Mouse (Mus musculus): ENCODE results near the gene Sept9. TPM values are rescaled to one million over a fixed set of nuclear protein-coding genes. Genes with fewer than 3 reads are reported as not detected.
"Not testable (repeated sequence)": the region's sequence is repeated elsewhere in the genome, so short reads cannot be mapped to it uniquely, and the experiment has no call there.

Sept9 gene
- polyA plus RNA-seq, 1 experiment from 2014 or later, result 50.6 TPM

- Histone ChIP-seq H3K9me3 (replicated peaks) (no peaks in the 10 kb centered on the region), H3K4me2 (no peak overlapping the region; the same call in 1 of the 2 replicates), H3K4me3 (no peak overlapping the region), H3K27me3 (no peaks in the 10 kb centered on the region), H3K9ac (no peak overlapping the region), H3K36me3 (no peaks in the 10 kb centered on the region), H3K4me1 (replicated peaks) (peaks cover 85% of the 10 kb centered on the region), H3K27ac (peak overlapping the region; percentile 77)
- ATAC-seq (replicated peaks; ENCODE audit: insufficient number of reproducible peaks, insufficient read depth, low FRiP score, low read depth), result 0 out of 2 replicates have a peak, but pooled peaks have one; percentile 8
- WGBS, result 46% methylated on average over 12 of the region's 12 CpGs
Measured at GRCm38 (mm10) chr11:117318731-117319542, 119.5 kb downstream of the Sept9 start.

- Histone ChIP-seq H3K36me3 (no peaks in the 10 kb centered on the region), H3K4me1 (replicated peaks) (peaks cover 85% of the 10 kb centered on the region), H3K4me2 (peak overlapping the region; percentile 41), H3K27me3 (no peaks in the 10 kb centered on the region), H3K9ac (no peak overlapping the region; the same call in 1 of the 2 replicates), H3K4me3 (no peak overlapping the region), H3K27ac (peak overlapping the region; percentile 77), H3K9me3 (replicated peaks) (no peaks in the 10 kb centered on the region)
- WGBS, result 19% methylated on average over 15 of the region's 15 CpGs
- ATAC-seq (replicated peaks; ENCODE audit: insufficient number of reproducible peaks, insufficient read depth, low FRiP score, low read depth), result peak; percentile 77
Measured at GRCm38 (mm10) chr11:117319543-117320335, 120.3 kb downstream of the Sept9 start.

GRCm38 (mm10) chr11:117320482-117320881, 121.0 kb downstream of the Sept9 start:
- Histone ChIP-seq H3K9me3 (replicated peaks) (no peaks in the 10 kb centered on the region), H3K27me3 (no peaks in the 10 kb centered on the region), H3K9ac (no peak overlapping the region; the same call in 1 of the 2 replicates), H3K4me3 (no peak overlapping the region), H3K36me3 (no peaks in the 10 kb centered on the region), H3K27ac (peak overlapping the region; percentile 77), H3K4me2 (peak overlapping the region; percentile 41), H3K4me1 (replicated peaks) (peaks cover 83% of the 10 kb centered on the region)
- ATAC-seq (replicated peaks; ENCODE audit: insufficient number of reproducible peaks, insufficient read depth, low FRiP score, low read depth), result no peak
- 64% methylated on average over 3 of the region's 3 CpGs for WGBS

GRCm38 (mm10) chr11:117321311-117321971, 122.0 kb downstream of the Sept9 start:
- ATAC-seq (replicated peaks; ENCODE audit: insufficient number of reproducible peaks, insufficient read depth, low FRiP score, low read depth), result no peak
- WGBS, result 74% methylated on average over 9 of the region's 9 CpGs
- no peaks in the 10 kb centered on the region for H3K36me3 ChIP-seq
- H3K9me3 ChIP-seq (replicated peaks), result no peaks in the 10 kb centered on the region
- H3K27me3 ChIP-seq, result no peaks in the 10 kb centered on the region
- no peak overlapping the region for H3K4me2 ChIP-seq
- H3K9ac ChIP-seq, result no peak overlapping the region
- H3K4me1 ChIP-seq (replicated peaks), result peaks cover 86% of the 10 kb centered on the region
- no peak overlapping the region for H3K4me3 ChIP-seq
- no peak overlapping the region for H3K27ac ChIP-seq

GRCm38 (mm10) chr11:117322311-117322710, 122.8 kb downstream of the Sept9 start:
- no peak overlapping the region for H3K9ac ChIP-seq
- H3K4me3 ChIP-seq, result no peak overlapping the region
- no peaks in the 10 kb centered on the region for H3K27me3 ChIP-seq
- H3K9me3 ChIP-seq (replicated peaks), result no peaks in the 10 kb centered on the region
- ATAC-seq (replicated peaks; ENCODE audit: insufficient number of reproducible peaks, insufficient read depth, low FRiP score, low read depth), result no peak
- no peak overlapping the region for H3K27ac ChIP-seq
- H3K4me2 ChIP-seq, result no peak overlapping the region
- peaks cover 86% of the 10 kb centered on the region for H3K4me1 ChIP-seq (replicated peaks)
- no peaks in the 10 kb centered on the region for H3K36me3 ChIP-seq
- WGBS, result 75% methylated on average over 3 of the region's 3 CpGs

GRCm38 (mm10) chr11:117322730-117323579, 123.5 kb downstream of the Sept9 start:
- Histone ChIP-seq H3K9ac (no peak overlapping the region), H3K27ac (no peak overlapping the region), H3K4me1 (replicated peaks) (peaks cover 81% of the 10 kb centered on the region), H3K27me3 (no peaks in the 10 kb centered on the region), H3K36me3 (no peaks in the 10 kb centered on the region), H3K4me2 (no peak overlapping the region), H3K9me3 (replicated peaks) (no peaks in the 10 kb centered on the region), H3K4me3 (no peak overlapping the region)
- 59% methylated on average over 15 of the region's 15 CpGs for WGBS
- ATAC-seq (replicated peaks; ENCODE audit: insufficient number of reproducible peaks, insufficient read depth, low FRiP score, low read depth), result no peak

GRCm38 (mm10) chr11:117323976-117324574, 124.6 kb downstream of the Sept9 start:
- Histone ChIP-seq H3K27me3 (no peaks in the 10 kb centered on the region), H3K4me2 (no peak overlapping the region), H3K36me3 (no peaks in the 10 kb centered on the region), H3K9ac (no peak overlapping the region), H3K27ac (no peak overlapping the region; the same call in 1 of the 2 replicates), H3K4me3 (no peak overlapping the region), H3K4me1 (replicated peaks) (peaks cover 74% of the 10 kb centered on the region), H3K9me3 (replicated peaks) (no peaks in the 10 kb centered on the region)
- WGBS, result 70% methylated on average over 12 of the region's 12 CpGs
- ATAC-seq (replicated peaks; ENCODE audit: insufficient number of reproducible peaks, insufficient read depth, low FRiP score, low read depth), result no peak

- not testable (repeated sequence) for H3K9me3 ChIP-seq (replicated peaks); H3K4me2 ChIP-seq; H3K36me3 ChIP-seq; H3K27me3 ChIP-seq; H3K9ac ChIP-seq; H3K4me3 ChIP-seq; ATAC-seq (replicated peaks; ENCODE audit: insufficient number of reproducible peaks, insufficient read depth, low FRiP score, low read depth)
- peaks cover 68% of the 10 kb centered on the region for H3K4me1 ChIP-seq (replicated peaks)
- WGBS, result 94% methylated on average over 5 of the region's 5 CpGs
- H3K27ac ChIP-seq, result peak overlapping the region; percentile 36; the same call in 1 of the 2 replicates
Measured at GRCm38 (mm10) chr11:117324718-117325117, 125.3 kb downstream of the Sept9 start.

- ATAC-seq (replicated peaks; ENCODE audit: insufficient number of reproducible peaks, insufficient read depth, low FRiP score, low read depth), result no peak
- H3K27ac ChIP-seq, result peak overlapping the region; percentile 36; the same call in 1 of the 2 replicates
- H3K4me1 ChIP-seq (replicated peaks), result peaks cover 65% of the 10 kb centered on the region
- H3K4me3 ChIP-seq, result no peak overlapping the region
- no peak overlapping the region for H3K9ac ChIP-seq
- H3K4me2 ChIP-seq, result no peak overlapping the region
- no peaks in the 10 kb centered on the region for H3K27me3 ChIP-seq
- WGBS, result 71% methylated on average over 5 of the region's 5 CpGs
- no peaks in the 10 kb centered on the region for H3K9me3 ChIP-seq (replicated peaks)
- H3K36me3 ChIP-seq, result no peaks in the 10 kb centered on the region
Measured at GRCm38 (mm10) chr11:117325131-117325467, 125.6 kb downstream of the Sept9 start.

- H3K36me3 ChIP-seq, result no peaks in the 10 kb centered on the region
- H3K4me1 ChIP-seq (replicated peaks), result peaks cover 65% of the 10 kb centered on the region
- H3K4me2 ChIP-seq, result no peak overlapping the region
- 0 out of 2 replicates have a peak, but pooled peaks have one; percentile 27 for ATAC-seq (replicated peaks; ENCODE audit: insufficient number of reproducible peaks, insufficient read depth, low FRiP score, low read depth)
- peak overlapping the region; percentile 36; the same call in 1 of the 2 replicates for H3K27ac ChIP-seq
- 47% methylated on average over 12 of the region's 12 CpGs for WGBS
- H3K27me3 ChIP-seq, result no peaks in the 10 kb centered on the region
- no peak overlapping the region for H3K9ac ChIP-seq
- no peak overlapping the region for H3K4me3 ChIP-seq
- no peaks in the 10 kb centered on the region for H3K9me3 ChIP-seq (replicated peaks)
Measured at GRCm38 (mm10) chr11:117325468-117326139, 126.1 kb downstream of the Sept9 start.
